In the genomic region with DNA sequence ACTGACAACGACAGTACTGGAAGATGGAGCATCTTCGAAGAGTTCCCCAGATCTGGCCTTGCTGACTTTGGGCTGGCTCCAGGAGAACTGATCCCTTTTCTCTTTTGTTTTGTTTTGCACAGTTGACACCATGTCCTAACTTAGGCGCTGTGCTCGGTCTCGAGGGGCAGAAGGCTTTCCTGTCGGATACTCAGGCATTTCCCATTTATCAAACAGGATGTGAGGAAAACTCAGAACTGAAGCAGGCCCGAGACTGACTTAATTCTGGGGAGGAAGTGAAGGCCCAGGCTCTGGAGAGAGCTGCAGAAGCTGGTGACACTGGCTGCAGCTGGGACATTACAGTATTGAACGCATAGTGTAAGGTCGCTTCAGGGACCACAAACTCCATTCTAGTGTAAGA, we compare ENCODE assay signal across 8 mouse cellular contexts. TPM values are rescaled to one million over a fixed set of nuclear protein-coding genes. Genes with fewer than 3 reads are reported as not detected.
DNase-seq lines count a peak whose midpoint lies in the region; ATAC-seq and TF ChIP-seq lines count a peak whose summit lies in the region.
"Had no signal": no experiment of that assay in that cellular context is flagged by ENCODE, and none has a peak within 500 bp of the region (broad histone marks: within the 10 kb centered on the region; RNA-seq: fewer than 3 reads in every experiment).

No protein-coding gene starts in this region.

- DNase-seq in lung, adult 18-20 months: peak; percentile 42 to 57
- DNase-seq in lung, adult 2 months: no peak
- peak; percentile 77 for DNase-seq in heart, postnatal 0 days (ENCODE audit: low spot score)
- DNase-seq in kidney, postnatal 4 days: peak; percentile 39 to 54
- DNase-seq in spleen, adult 12 weeks (ENCODE audit: low spot score): no peak
- DNase-seq in cerebellum, adult 2 months: no peak
- DNase-seq in cerebellum, adult 8-10 months: no peak

- peak; percentile 73 for ATAC-seq in heart, postnatal 0 days (ENCODE audit: insufficient read depth, low read depth)

- H3K27ac ChIP-seq in heart, postnatal 0 days (ENCODE audit: low read depth): peak overlapping the region; percentile 84
- no peak overlapping the region for H3K27ac ChIP-seq in cerebellum, adult 2 months (ENCODE audit: insufficient read depth, low read length)

- peak; percentile 90; the same call in 1 of the 2 replicates for TF ChIP-seq EP300 in heart, postnatal 0 days (IDR thresholded peaks at IDR 0.05; ENCODE audit: low read depth)

- H3K9me3 ChIP-seq in heart, postnatal 0 days (replicated peaks; ENCODE audit: control insufficient read depth, low read length): no peaks in the 10 kb centered on the region

- no peaks in the 10 kb centered on the region for H3K36me3 ChIP-seq in heart, postnatal 0 days (replicated peaks; ENCODE audit: control insufficient read depth, insufficient read depth, low read length)

- H3K9ac ChIP-seq in heart, postnatal 0 days (replicated peaks; ENCODE audit: low read depth, low read length): no peak overlapping the region

- H3K27me3 ChIP-seq in heart, postnatal 0 days (ENCODE audit: control insufficient read depth, insufficient read depth, low read length): no peaks in the 10 kb centered on the region
- no peaks in the 10 kb centered on the region for H3K27me3 ChIP-seq in cerebellum, adult 2 months (ENCODE audit: control insufficient read depth, insufficient read depth, low read length)

- H3K4me3 ChIP-seq in lung, adult 2 months (replicated peaks; ENCODE audit: extremely low read depth, low read depth, low read length): no peak overlapping the region
- H3K4me3 ChIP-seq in heart, postnatal 0 days (ENCODE audit: low read depth, low read length): no peak overlapping the region
- no peak overlapping the region for H3K4me3 ChIP-seq in cerebellum, adult 2 months (replicated peaks; ENCODE audit: insufficient read depth, low read depth, low read length)

- H3K4me1 ChIP-seq in lung, adult 2 months (ENCODE audit: control insufficient read depth, insufficient read depth, low read length): no peaks in the 10 kb centered on the region
- H3K4me1 ChIP-seq in heart, postnatal 0 days (ENCODE audit: control insufficient read depth, insufficient read depth): peaks cover 5% of the 10 kb centered on the region; the same call in 1 of the 2 replicates
- H3K4me1 ChIP-seq in cerebellum, adult 2 months (ENCODE audit: control insufficient read depth, insufficient read depth, low read length): no peaks in the 10 kb centered on the region

- TF ChIP-seq CTCF in lung, adult 2 months (IDR thresholded peaks at IDR 0.05; ENCODE audit: insufficient read depth, low read length): no peak
- no peak for TF ChIP-seq CTCF in heart, postnatal 0 days (IDR thresholded peaks at IDR 0.05; ENCODE audit: low read depth)
- no peak for TF ChIP-seq CTCF in cerebellum, adult 2 months (IDR thresholded peaks at IDR 0.05; ENCODE audit: borderline replicate concordance, insufficient read depth, low read depth, low read length)

- no peak overlapping the region for H3K4me2 ChIP-seq in heart, postnatal 0 days (ENCODE audit: low read depth, low read length)

- no peak for TF ChIP-seq POLR2A in lung, adult 2 months (IDR thresholded peaks at IDR 0.05; ENCODE audit: borderline replicate concordance, extremely low read depth, low read depth, low read length)
- no peak for TF ChIP-seq POLR2A in cerebellum, adult 2 months (IDR thresholded peaks at IDR 0.05; ENCODE audit: borderline replicate concordance, insufficient read depth, low read length)

- 44% methylated on average over 9 of the region's 9 CpGs for WGBS in lung, adult 2 months
- 49% methylated on average over 9 of the region's 9 CpGs for WGBS in heart, postnatal 0 days
- 77% methylated on average over 9 of the region's 9 CpGs for WGBS in cerebellum, adult 2 months

RNA-seq across cellular contexts. Expression of a gene that starts 38.9 kb away (rescaled TPM):
- polyA plus RNA-seq in lung, adult 2 months (2012; rRNA removed): 0.75 and 1.6 TPM in 2 replicates
- total RNA-seq in heart, postnatal 0 days (2014; rRNA removed; ENCODE audit: low replicate concordance): 6.3 and 8.1 TPM in 2 replicates
- polyA plus RNA-seq in heart, postnatal 0 days (2015; fragmentation: Nextera tagmentation; extraction: Ambion mirVana): 7.0 and 7.8 TPM in 2 replicates
- polyA plus RNA-seq in cerebellum, adult 2 months (2012; rRNA removed): 9.6 and 10.7 TPM in 2 replicates
- total RNA-seq: MEL had no signal

Comparison
In these comparisons a context has a peak if more than half of its experiments do, and no peak if none do; other contexts are left out.
1. DNase-seq: peak in lung, adult 18-20 months (2 of 2), heart, postnatal 0 days (single experiment) and kidney, postnatal 4 days (2 of 2); none in lung, adult 2 months (single experiment), spleen, adult 12 weeks (single experiment), cerebellum, adult 2 months (0 of 2) and cerebellum, adult 8-10 months (single experiment).